Mouse (Mus musculus): Measurements from ENCODE around the gene Prkch. TPM values are rescaled to one million over a fixed set of nuclear protein-coding genes. Genes with fewer than 3 reads are reported as not detected.

Prkch gene
- polyA plus RNA-seq, 1 experiment from 2014 or later, result 11.1 TPM

DNA sequence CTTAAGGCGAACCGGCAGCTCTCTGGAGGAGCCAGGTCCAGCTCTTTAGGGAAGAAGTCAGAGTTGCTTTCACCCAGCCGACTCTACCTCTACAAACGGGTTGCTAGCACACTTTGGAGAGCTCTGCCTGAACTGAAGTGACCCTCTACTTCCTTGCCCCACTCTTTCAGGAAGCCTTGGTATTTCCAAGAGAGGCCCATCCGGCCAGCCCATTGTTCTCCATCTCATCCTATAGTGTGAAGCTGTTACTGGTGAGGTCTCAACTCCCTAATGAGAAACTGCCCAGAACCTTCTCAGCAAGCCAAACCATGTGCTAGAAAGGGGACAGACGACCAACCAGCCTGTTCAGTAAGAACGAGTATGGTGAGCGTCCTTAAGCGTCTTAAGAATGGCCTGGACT is 1.3 kb upstream of the Prkch start:
- Histone ChIP-seq H3K4me1 (peaks cover 14% of the 10 kb centered on the region; the same call in 1 of the 2 replicates), H3K9ac (no peak overlapping the region), H3K27ac (replicated peaks) (peak overlapping the region; percentile 88), H3K36me3 (no peaks in the 10 kb centered on the region), H3K9me3 (no peaks in the 10 kb centered on the region), H3K4me2 (peak overlapping the region; percentile 95; the same call in 1 of the 2 replicates), H3K27me3 (replicated peaks) (peaks cover 32% of the 10 kb centered on the region), H3K4me3 (no peak overlapping the region)
- 61% methylated on average over 9 of the region's 9 CpGs for WGBS
- ATAC-seq (ENCODE audit: extremely low read depth, insufficient number of reproducible peaks, low FRiP score, low TSS enrichment), result no peak

DNA sequence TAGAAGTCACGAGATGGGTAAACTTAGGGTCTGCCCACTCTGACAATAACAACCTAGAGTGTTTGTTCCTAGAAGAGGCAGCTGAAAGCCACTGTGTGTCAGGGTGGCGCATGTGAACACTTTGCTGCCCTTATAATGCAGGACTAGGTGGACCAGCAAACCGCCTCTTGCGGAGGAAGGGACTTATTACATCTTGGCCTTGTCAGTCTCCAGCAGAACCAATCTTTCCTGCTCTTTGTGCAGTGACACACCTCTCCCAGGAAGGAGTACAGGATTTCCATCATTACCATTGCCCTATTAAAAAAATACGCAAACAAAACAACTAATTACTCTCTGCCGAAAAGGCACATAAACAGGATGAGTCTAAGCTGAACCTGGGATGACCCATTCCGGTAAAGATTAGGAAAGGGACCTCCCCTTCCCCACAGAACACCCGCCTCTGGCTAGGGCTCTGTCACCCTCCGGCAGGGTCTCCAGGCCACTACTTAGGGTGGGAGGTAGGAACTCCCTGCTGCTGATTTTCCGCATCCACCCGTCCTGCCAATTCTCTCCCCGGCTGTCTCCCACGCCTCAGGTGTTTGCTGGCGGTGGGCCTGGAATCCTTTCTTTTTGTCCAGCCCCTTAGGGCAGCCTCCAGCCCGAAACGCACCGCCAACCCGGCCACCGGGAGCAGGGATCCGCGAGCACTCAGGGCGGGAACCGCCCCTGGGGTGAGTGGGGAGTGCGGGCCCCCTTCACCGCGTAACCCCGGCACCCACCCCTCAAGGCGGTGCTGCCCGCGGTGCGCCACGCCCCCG is 585 bp upstream of the Prkch start:
- Histone ChIP-seq H3K4me1 (peaks cover 14% of the 10 kb centered on the region; the same call in 1 of the 2 replicates), H3K36me3 (no peaks in the 10 kb centered on the region), H3K27me3 (replicated peaks) (peaks cover 32% of the 10 kb centered on the region), H3K9ac (peak overlapping the region; percentile 90), H3K4me2 (peak overlapping the region; percentile 95), H3K27ac (replicated peaks) (peak overlapping the region; percentile 88), H3K4me3 (peak overlapping the region; percentile 86), H3K9me3 (no peaks in the 10 kb centered on the region)
- ATAC-seq (ENCODE audit: extremely low read depth, insufficient number of reproducible peaks, low FRiP score, low TSS enrichment), result no peak
- WGBS, result 4% methylated on average over 33 of the region's 33 CpGs

DNA sequence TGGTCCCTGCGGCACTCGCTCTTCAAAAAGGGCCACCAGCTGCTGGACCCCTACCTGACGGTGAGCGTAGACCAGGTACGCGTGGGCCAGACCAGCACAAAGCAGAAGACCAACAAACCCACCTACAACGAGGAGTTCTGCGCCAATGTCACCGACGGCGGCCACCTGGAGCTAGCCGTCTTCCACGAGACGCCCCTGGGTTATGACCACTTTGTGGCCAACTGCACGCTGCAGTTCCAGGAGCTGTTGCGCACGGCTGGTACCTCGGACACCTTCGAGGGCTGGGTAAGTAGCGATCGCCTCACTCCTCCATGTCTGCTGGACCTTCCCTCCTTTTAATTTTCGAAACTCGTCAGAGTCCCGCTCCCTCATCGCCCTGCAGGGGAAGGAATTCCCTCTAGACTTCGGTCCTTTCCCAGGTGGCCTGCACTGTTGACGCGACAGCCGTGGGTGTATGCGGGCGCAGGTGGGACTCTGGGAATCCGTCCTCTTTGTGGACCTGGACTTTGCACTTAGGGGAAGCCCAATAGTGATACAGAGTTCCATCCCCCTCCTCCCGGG is 725 bp downstream of the Prkch start:
- no peaks in the 10 kb centered on the region for H3K9me3 ChIP-seq
- peak overlapping the region; percentile 88 for H3K27ac ChIP-seq (replicated peaks)
- peak overlapping the region; percentile 95 for H3K4me2 ChIP-seq
- H3K36me3 ChIP-seq, result no peaks in the 10 kb centered on the region
- peaks cover 14% of the 10 kb centered on the region; the same call in 1 of the 2 replicates for H3K4me1 ChIP-seq
- peak overlapping the region; percentile 86 for H3K4me3 ChIP-seq
- peak overlapping the region; percentile 90 for H3K9ac ChIP-seq
- ATAC-seq (ENCODE audit: extremely low read depth, insufficient number of reproducible peaks, low FRiP score, low TSS enrichment), result no peak
- WGBS, result under 1% methylated on average over 33 of the region's 33 CpGs
- H3K27me3 ChIP-seq (replicated peaks), result peaks cover 32% of the 10 kb centered on the region

DNA sequence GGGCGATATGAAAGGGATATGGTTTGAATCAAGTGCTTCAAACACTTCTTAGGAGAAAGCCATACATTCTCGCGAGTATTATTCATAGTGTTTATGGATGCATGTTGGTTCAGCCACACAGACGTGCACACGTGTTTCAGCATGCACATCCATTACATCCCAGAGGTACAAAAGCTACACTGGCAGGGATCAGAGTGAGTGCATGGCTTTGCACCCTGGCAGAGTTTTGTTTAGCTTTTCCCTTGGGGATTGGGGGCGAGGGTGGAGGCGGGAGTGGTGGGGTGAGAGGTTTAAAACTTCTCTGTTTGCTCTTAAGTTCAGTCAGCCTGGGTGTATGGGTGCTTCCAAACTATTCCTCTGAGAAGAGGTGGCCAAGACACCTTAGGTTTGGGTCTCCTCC is 1.3 kb downstream of the Prkch start:
- H3K27me3 ChIP-seq (replicated peaks), result peaks cover 30% of the 10 kb centered on the region
- H3K4me2 ChIP-seq, result peak overlapping the region; percentile 95
- peak overlapping the region; percentile 88; the same call in 1 of the 2 replicates for H3K27ac ChIP-seq (replicated peaks)
- no peaks in the 10 kb centered on the region for H3K36me3 ChIP-seq
- peak overlapping the region; percentile 90 for H3K9ac ChIP-seq
- H3K4me3 ChIP-seq, result peak overlapping the region; percentile 86
- 2% methylated on average over 7 of the region's 7 CpGs for WGBS
- H3K4me1 ChIP-seq, result peaks cover 14% of the 10 kb centered on the region; the same call in 1 of the 2 replicates
- ATAC-seq (ENCODE audit: extremely low read depth, insufficient number of reproducible peaks, low FRiP score, low TSS enrichment), result no peak
- no peaks in the 10 kb centered on the region for H3K9me3 ChIP-seq

DNA sequence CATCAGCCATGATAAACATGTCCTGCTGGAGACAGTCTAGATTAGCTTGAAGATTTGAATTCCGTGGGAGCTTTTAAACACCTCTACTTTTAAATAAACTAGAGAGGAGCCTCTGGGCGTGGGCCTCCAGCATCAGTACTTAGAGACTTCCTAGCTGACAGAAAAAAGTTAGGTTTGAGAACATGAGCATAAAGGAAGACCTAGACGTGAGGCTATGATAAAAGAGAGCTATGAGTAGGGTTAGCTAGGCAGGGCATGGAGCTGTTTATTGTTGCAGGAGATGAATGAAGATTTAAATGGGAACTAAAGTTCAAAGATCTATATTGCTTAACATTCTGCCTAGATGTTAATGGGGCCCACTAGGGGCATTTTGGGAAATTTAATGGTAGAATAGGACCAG is 2.7 kb downstream of the Prkch start:
- Histone ChIP-seq H3K4me2 (peak overlapping the region; percentile 56), H3K27me3 (replicated peaks) (peaks cover 21% of the 10 kb centered on the region), H3K4me3 (peak overlapping the region; percentile 32), H3K9me3 (no peaks in the 10 kb centered on the region), H3K27ac (replicated peaks) (no peak overlapping the region), H3K36me3 (no peaks in the 10 kb centered on the region), H3K4me1 (peaks cover 14% of the 10 kb centered on the region; the same call in 1 of the 2 replicates), H3K9ac (peak overlapping the region; percentile 59)
- ATAC-seq (ENCODE audit: extremely low read depth, insufficient number of reproducible peaks, low FRiP score, low TSS enrichment), result no peak
- WGBS, result 35% methylated on average over 3 of the region's 3 CpGs

DNA sequence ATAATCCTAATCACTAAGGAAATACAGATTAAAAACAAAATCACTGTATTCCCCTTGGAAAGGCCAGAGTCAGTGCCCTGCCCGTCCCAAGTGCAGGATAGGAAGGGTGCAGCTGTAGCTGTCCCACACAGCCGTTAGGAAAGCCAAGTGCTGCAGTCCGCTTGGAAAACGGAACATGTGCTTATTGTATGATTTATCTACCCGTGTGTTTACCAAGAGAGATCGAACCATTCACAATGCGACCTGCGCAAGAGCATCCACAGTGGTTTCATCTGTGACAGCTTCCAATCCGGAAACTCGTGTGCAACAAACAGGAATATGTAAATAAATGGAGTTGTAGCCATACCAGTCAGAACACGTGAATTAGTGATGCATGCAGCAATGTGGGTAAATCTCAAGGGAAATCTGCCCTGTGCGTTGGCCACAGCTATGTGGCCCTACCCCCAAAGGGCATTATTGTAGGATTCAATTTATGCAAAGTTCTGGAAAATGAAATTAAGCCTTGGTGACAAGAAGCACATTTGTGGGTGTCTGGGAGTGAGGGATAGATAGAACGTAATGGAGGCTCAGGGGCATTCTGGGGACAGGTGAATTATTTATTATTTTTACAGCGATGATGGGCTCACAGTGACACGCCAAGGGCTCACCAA is 6.2 kb downstream of the Prkch start:
- WGBS, result 74% methylated on average over 15 of the region's 15 CpGs
- H3K4me2 ChIP-seq, result no peak overlapping the region; the same call in 1 of the 2 replicates
- H3K36me3 ChIP-seq, result no peaks in the 10 kb centered on the region
- H3K4me3 ChIP-seq, result no peak overlapping the region
- H3K9me3 ChIP-seq, result no peaks in the 10 kb centered on the region
- H3K27ac ChIP-seq (replicated peaks), result peak overlapping the region; percentile 70
- H3K4me1 ChIP-seq, result peaks cover 12% of the 10 kb centered on the region; the same call in 1 of the 2 replicates
- peaks cover 14% of the 10 kb centered on the region for H3K27me3 ChIP-seq (replicated peaks)
- no peak overlapping the region for H3K9ac ChIP-seq
- no peak for ATAC-seq (ENCODE audit: extremely low read depth, insufficient number of reproducible peaks, low FRiP score, low TSS enrichment)

DNA sequence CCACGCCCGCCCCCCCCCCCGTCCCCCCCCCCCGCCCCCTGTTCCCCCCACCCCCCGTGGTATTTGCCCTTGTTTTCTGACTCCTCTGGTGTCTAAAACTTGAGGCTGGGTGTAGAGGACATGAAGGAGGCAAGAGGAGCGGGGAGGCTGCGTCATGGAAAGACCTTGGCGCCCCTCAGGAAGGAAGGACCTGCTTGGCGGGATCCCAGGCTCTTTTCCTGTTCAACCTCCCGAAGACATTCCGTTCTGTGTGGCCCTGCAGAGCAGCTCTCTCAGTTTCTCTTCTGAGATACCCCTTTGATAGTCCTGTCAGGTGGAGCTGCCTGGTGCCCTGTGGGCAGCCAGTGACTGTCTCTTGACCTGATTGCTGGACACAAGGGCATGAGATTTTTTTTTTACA is 7.0 kb downstream of the Prkch start:
- peak overlapping the region; percentile 61 for H3K27ac ChIP-seq (replicated peaks)

DNA sequence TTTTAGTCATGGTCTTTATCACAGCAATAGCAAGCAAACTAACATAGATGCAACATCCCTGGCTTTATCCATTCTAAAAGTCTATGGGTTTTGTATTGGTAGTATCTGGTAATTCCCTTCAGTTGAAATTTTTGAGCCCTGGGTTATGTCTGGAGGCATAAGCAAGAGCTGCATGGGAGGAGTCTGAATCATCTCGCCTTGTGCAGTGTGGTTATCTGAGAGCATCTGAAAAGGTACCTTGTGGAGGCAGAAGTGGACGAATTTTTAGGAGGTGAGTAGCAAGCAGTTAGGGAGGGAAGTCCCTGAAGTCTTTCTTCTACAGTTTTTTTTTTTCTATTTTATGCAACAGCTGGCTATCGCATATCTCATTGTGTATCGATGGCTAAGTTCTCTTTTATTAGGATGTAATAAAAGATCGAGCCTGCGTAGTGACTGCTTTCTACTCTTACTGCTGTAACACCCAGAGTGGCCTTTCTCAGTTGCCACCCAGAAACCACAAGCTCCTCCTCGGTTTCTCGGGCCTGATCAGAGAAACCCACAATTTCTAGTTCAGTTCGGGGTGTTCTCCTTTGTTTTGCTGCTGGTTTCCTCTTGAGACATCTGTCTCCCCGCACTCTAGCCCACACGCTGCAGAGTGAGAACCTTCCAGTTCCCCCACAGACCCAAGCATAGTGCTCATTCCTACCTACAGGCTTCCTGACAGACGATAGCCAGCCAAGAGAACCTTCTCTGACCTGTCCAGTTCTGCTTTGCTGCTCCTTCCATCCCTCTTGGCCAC is 8.6 kb downstream of the Prkch start:
- H3K4me2 ChIP-seq, result no peak overlapping the region
- no peaks in the 10 kb centered on the region for H3K36me3 ChIP-seq
- H3K9ac ChIP-seq, result no peak overlapping the region
- no peaks in the 10 kb centered on the region for H3K9me3 ChIP-seq
- no peak overlapping the region for H3K4me3 ChIP-seq
- no peak for ATAC-seq (ENCODE audit: extremely low read depth, insufficient number of reproducible peaks, low FRiP score, low TSS enrichment)
- 75% methylated on average over 12 of the region's 12 CpGs for WGBS
- peaks cover 10% of the 10 kb centered on the region; the same call in 1 of the 2 replicates for H3K4me1 ChIP-seq
- no peak overlapping the region for H3K27ac ChIP-seq (replicated peaks)
- H3K27me3 ChIP-seq (replicated peaks), result no peaks in the 10 kb centered on the region

More for the DNA sequence above, 7.0 kb downstream of the Prkch start:
- ATAC-seq (ENCODE audit: extremely low read depth, insufficient number of reproducible peaks, low FRiP score, low TSS enrichment), result no peak
- Histone ChIP-seq H3K4me2 (no peak overlapping the region), H3K4me1 (peaks cover 6% of the 10 kb centered on the region; the same call in 1 of the 2 replicates), H3K36me3 (no peaks in the 10 kb centered on the region), H3K9me3 (no peaks in the 10 kb centered on the region), H3K27me3 (replicated peaks) (peaks cover 7% of the 10 kb centered on the region), H3K9ac (no peak overlapping the region), H3K4me3 (no peak overlapping the region)
- WGBS, result 53% methylated on average over 7 of the region's 11 CpGs

DNA sequence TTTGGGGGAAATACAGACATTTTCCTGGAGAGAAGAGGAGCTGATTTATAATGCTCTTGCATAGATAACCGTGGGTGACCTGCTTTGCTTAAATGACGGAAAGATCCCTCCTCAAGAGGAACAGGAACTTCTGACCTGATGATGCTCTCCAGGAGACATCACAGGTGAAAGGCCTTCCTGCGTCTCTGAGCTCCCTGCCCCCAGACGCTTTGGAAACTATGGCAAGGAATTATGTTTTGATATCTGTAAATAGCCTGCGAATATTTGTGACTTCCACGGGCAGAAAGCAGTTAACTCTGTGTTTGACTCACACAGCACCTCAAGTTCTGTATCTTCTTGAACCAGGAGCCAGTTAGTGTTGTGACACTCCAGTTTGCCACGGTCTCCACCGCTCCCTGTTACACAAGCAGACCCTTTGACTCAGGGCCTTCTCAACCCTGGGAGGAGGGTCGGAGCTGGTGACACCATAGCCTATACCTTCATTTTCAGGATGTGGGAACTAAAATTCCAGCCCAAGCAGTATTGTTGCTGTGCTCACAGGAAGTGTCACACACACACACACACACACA is 9.7 kb downstream of the Prkch start:
- H3K9ac ChIP-seq, result no peak overlapping the region
- peaks cover 13% of the 10 kb centered on the region for H3K4me1 ChIP-seq
- no peak for ATAC-seq (ENCODE audit: extremely low read depth, insufficient number of reproducible peaks, low FRiP score, low TSS enrichment)
- H3K9me3 ChIP-seq, result no peaks in the 10 kb centered on the region
- WGBS, result 66% methylated on average over 9 of the region's 9 CpGs
- H3K27ac ChIP-seq (replicated peaks), result no peak overlapping the region
- no peak overlapping the region for H3K4me3 ChIP-seq
- no peak overlapping the region for H3K4me2 ChIP-seq
- no peaks in the 10 kb centered on the region for H3K36me3 ChIP-seq
- H3K27me3 ChIP-seq (replicated peaks), result no peaks in the 10 kb centered on the region

DNA sequence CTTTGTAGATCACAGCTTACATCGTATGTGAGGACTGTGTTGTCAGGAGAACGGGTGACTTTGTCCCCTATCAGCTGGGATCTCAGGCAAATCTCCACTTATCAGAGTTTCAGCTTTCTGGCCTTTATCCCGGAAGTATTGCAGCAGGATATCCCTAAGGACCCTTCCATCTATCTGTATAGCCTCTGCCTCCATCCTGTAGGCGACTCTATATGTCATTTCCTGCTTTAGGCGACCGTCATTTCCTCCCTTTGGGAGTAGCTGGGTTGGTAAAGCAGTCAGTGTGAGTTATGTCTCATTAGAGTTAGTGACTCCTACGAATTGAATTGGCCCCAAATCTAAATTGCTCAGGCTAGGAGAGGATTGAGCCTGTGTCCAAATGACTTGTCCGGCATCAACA is 10.6 kb downstream of the Prkch start:
- peak; percentile 8; the same call in 1 of the 2 replicates for ATAC-seq (ENCODE audit: extremely low read depth, insufficient number of reproducible peaks, low FRiP score, low TSS enrichment)
- 60% methylated on average over 8 of the region's 8 CpGs for WGBS
- peaks cover 13% of the 10 kb centered on the region for H3K4me1 ChIP-seq
- H3K4me3 ChIP-seq, result no peak overlapping the region
- H3K9ac ChIP-seq, result no peak overlapping the region
- H3K27me3 ChIP-seq (replicated peaks), result no peaks in the 10 kb centered on the region
- H3K36me3 ChIP-seq, result no peaks in the 10 kb centered on the region
- H3K4me2 ChIP-seq, result no peak overlapping the region
- no peak overlapping the region for H3K27ac ChIP-seq (replicated peaks)
- no peaks in the 10 kb centered on the region for H3K9me3 ChIP-seq
